Mouse (Mus musculus) skeletal muscle tissue, adult 2 months (tissue): Measurements from ENCODE around the gene Rev3l.
A peak's percentile ranks its signal among the peaks of the same experiment; 100 is the strongest.

Source experiments
- DNase-seq: peaks from one replicate; pipeline ENCODE4 v3.0.0-alpha.2; 2012; ENCODE audit warnings: low read depth, low spot score

Gene Rev3l

DNA sequence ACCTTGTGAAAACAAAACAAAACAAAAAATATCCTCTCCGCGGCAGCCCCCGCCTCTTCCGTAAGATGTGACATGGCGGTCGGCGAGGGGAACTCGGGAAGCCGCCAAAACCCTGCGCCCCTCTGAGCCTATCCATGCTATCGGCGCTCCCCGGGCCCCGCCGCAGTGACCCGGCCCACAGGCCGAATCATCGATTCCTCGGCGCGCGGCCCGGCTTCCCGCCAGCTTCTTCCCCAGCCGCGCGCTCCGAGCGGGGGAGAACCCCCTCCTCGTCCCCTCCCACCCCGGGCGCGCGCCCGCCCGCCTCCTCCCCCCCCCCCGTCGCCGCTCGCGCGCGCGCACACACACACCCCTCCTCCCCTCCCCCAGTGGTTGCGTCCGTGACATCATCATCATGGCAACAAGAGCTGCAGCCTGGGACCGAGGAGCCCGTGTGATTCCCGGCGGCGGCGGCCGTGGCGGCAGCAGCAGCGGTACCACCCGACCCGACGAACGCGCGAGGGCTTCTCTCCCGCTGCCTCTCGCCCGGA, at the start of gene Rev3l:
Gene Rev3l, plus strand, starts transcription at position 383 of the 530 bp plus-strand sequence.
- DNase-seq = peak; percentile 93

DNA sequence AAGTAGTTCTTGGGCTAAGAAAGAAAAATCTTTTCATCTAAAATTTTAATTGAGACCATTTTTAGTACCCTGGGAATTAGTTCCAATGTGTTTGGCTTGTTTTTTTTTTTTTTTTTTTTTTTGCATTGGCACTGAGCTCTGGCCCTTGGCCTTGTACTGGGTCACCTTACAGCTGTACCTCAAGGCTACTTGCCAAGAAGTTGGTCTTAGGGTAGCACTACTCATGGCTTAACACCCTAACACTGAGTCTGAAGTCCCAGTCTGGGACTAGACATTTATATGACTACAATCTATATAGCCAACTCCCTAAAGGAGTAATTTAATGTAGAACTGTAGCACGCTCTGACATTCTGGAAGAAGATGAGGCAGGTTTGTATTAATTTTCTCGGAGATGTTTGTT, 49.4 kb upstream of the Rev3l start:
- DNase-seq = peak; percentile 79

DNA sequence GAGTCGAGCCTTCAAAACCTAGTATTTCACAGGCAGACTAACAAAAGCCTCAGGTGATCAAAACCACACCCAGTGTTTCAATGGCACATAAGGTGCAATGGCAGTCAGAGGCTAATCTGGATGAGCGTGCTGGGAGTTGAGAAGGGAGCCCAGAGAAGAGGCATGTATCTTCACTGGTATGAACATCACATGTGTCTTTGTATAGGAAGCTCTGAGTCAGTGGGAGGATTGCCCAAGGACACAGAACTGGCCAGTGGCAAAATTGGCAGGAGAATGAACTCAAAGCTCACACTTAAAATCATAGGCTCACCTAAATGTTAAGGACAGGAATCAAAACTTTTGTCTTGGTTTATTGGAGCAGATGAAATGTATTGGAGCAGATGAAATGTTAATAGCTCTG, 48.4 kb upstream of the Rev3l start:
- no peak for DNase-seq

DNA sequence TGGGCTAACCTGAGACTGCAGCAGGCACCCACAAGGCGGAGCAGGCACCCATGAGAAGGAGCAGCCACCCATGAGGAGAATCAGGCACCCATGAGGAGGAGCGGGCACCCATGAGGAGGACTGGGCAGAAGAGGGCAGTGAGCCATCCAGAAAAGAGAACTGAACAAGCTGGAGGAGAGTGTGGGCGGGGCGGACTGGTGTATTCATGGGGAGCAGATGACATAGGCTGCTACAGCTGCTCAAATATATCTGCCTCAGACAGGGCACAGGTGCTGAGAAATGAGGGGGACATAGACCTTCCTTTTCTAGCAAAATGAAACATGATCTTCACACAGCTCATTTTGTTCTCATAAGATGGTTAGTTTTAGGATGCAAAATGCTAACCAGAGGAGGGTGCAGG, 45.1 kb upstream of the Rev3l start:
- no peak for DNase-seq

DNA sequence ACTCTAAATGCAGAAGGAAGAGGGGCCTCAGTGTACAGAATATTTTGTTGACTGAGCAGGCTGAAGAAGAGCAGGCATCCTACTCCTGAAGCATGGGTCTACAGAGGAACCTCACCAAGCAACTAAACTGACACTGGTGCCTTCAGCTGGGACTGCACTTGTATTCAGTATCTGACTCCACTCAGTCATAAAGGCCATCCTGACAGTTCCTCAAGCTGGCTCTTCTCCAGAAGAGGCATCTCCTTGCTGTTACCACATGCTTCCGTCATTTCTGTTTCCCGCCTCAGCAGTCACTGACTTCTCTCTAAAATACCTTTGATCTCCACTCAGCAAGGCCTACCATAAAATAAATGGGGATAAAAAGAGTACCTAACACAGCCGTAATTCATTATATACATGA, 44.1 kb upstream of the Rev3l start:
- DNase-seq = peak; percentile 39

DNA sequence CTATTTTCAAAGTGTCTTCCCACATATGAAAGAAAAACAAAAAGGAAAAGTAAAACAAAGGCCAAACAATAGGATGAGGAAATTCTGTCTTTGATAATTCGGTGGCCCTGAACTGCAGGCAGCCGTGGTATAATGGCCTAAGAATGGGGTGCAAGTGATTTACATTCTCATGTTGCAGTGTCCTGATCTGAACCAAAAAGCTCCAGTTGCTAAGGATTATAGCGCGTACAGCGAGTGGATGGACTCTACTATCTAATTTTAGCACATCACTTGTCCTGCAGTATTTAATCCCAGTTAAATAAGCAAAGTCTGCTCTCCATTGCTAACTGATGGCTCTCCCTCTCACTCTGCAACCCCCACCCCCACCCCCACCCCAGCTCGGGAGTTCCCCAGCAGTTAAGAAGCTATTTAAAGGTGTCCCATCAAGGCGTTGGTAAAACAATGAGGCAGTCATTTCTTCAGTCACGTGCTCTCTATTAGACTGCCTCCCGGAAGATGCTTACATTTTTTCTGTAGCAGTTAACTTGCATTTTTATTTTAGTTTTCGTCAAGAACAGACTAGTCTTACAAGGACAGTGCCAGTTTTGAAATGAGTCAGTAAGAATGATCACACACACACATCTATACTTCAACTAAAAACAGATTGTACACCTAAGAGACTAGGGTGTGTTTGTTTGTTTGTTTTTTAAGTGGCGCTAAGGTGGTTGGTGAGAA, 40.4 kb upstream of the Rev3l start:
- DNase-seq = peak; percentile 61

DNA sequence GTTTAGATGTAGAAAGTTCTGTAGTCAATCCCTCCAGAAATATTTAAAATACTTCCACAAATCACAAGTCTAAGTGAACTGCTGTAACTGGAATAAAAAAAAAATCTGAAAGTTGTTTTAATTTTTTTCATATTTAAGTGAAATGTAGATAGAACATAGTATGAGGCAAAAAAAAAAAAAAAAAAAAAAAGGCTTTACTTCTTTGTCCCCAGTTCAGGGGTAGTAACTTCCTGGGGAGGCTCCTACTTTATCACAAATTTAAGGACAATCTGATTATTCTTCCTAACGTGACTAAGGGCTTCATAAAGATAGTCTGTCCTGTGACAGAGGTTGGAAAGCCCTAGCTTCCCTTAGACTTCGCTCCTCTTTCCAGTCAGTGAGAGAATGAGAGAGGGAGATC, 39.8 kb upstream of the Rev3l start:
- no peak for DNase-seq

DNA sequence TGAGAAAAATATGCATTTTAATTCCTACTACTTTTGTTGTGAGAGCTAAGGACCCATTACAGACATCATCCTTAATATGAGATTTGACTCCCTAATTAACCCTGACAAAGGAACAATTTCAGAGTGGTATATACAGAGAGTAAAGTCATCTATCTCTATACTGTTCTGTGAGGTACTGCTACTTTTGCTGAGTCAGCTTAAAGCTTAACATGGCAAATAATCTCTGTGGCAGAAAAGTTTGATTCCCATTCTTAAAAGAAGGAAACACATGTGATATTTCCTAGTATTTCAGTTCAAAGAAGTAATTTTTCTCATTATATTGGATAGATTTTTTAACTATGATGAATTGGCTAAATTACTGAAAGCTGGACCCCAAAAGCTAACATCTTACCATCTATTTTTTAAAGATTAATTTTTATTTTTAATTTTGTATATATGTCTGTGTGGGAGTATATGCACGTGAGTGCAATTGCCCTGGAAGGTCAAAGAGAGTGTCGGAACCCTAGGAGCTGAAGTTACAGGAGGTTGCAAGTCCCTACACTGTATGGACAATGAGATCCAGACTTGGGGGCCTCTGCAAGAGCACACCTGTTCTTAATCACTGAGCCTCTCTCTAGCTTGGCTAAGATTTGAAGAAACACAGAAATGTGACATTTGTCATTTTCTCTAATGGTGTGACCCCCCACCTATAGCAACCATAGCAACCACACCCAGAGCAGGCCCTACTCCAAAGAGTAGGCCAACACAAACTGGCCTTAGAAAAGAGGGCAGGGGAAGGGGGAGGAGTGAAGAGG, 24.0 kb upstream of the Rev3l start:
- no peak for DNase-seq

DNA sequence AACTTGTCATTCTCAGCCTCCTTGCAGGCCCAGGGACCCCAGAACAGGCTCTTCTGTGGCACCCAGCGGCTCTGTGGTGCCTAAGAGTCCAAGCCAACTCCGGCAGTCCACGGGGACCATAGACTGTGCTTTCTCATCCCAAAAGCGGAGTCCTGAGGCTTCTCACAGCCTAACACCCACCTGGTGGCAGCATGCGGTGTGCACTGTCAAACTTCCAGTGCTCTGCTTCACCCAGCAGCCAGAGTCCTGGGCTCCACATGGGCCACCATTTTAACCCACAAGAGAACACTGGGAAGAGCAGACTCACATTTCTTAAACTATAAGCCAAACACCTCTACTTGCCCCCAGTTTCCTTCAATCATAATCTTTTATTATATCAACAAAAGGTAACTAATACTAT, 15.0 kb upstream of the Rev3l start:
- no peak for DNase-seq

DNA sequence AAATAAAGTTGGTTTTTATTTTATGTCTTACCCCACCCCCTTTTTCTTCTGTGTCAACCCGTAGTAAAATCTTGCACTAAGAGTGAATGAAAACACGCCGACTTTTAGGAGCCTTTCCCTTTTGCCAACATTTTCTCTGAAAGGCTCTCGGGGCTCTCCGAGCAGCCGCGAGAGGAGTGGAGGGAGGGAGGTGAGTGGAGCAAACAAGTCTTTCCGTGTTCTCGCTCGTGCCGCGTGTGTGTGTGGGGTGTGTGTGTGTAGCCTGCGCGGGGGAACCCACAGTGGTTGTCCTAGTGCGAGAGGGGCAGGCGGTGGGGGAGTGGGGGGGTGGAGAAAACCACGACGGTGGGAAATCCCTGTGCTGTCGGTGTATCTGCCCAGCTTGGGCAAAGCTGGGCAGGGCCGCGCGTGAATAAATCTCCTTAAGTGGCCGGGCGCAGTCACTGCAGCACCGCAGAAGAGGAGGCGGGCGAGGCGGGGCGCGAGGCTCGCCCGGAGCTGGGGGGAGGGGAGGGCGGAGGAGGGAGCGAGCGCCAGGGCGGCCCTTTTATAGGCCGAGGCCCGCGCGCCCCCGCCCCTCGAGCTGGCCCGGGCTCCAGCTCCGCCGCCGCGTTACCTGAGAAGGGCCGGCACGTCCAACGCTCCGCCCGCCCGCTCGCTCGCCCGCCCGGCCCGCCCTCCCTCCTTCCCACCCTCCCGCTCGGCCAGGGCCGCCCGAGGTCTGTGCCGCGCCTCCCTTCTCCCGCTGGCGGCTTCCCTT, 762 bp upstream of the Rev3l start:
- DNase-seq = peak; percentile 93

DNA sequence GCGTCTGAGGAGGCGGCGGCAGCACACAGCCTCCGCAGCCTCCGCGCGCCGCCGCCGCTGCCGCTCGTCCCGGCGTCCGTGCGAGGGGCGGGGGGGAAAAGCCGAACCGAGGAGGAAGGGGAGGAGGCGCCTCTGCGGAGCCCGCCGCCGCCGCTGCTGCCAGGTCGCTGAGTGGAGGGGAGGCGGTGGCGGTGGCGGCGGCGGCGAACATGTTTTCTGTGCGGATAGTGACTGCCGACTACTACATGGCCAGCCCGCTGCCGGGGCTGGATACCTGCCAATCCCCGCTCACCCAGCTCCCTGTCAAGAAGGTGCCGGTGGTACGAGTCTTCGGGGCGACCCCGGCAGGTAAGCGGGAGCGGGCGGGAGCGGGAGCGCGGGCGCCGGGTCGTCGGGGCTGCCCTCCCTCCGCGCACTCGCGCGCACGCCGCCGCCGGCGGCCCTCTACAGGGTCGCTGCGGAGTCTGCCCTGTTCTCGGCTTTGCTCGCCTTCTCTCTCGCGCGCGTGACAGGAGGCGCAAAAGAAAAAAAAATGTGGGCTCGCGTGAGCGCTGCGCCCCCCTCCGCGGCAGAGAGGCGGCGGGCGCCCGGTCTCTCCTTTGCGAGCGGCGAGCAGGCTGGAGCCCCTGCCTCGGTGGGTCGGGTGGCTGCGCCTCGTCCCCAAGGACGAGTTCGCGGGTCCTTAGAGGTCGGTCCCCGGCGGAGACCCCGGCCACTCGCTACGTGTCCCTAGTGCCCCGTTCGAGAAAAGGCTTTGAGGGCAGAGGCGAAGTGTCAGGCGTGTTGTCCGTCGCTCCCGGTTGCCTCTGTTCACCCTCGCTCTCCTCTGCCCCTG, 565 bp downstream of the Rev3l start:
- peak; percentile 72 for DNase-seq

DNA sequence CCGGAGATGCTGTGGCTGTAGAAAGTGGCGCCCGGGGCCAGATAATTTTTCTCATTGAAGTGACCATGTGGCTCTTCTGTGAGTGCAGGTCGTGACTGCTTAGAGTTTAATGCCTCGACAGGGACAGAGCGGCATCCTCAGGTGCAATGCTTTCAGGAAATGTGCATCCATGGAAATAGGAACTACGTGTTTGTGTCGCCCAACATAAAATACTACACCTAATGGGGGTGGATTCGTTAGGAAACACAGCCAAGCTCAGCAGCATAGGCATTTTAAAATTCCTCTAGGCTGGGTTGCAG, 1.1 kb downstream of the Rev3l start:
- DNase-seq = no peak

DNA sequence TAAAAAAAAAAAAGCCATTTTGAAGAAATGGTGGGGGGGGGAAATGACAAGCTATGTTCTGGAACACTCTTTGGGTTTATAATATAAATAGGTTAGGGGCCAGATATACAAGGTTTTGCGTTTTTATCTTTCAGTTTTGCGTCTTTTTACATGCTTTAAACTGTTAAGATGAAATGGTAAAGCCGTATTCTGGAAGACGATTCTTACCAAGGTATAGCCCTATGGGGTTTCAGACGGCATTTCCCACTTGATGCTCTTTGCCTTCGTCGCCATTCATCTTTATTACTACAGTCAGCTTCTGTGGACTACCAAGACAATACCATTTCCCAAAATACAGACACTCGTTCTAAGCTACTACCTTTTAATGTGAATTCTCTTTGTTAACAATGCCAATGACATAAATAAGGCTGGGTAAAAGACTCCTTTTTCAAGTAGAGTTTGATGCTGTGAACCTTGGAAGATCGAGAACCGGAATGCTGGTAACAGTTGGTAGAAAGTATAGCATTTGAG, 1.6 kb downstream of the Rev3l start:
- no peak for DNase-seq

DNA sequence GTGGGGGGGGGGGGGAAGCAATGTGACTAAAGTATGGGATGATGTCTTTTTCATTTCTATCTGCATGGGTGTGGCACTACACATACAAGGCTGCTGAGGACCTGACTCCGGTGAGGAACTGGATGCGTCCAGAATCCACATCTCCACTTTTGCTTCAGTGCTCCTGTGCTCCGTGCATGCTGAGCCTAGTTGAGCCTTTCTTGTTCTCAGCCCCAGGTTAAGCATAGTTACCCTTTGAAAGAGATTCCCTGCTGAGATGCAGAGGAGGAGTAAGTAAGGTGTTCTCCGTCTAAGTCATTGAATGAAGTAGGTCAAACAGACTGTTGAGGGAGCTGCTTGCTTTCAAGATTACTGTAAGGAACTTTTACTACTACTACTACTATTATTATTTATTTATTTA, 4.3 kb downstream of the Rev3l start:
- no peak for DNase-seq

DNA sequence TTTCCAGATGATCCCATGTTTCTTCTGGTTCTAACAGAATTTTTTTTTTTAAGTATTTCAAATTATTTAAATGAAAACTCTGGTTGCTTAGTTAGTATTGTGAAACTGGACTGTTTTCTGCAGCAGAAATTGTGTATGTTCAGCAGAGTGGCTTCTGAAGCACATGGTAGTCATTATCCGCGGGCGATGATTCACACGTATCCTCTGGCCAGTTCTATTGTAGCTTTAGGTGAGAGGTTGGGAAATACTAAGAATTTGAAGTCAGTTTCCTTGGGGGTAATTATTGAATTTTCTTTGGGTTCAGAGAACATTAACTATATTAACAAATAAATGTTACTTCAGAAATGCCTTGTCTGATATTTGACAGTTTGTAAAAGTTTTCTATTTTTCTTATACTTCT, 10.1 kb downstream of the Rev3l start:
- DNase-seq = no peak

DNA sequence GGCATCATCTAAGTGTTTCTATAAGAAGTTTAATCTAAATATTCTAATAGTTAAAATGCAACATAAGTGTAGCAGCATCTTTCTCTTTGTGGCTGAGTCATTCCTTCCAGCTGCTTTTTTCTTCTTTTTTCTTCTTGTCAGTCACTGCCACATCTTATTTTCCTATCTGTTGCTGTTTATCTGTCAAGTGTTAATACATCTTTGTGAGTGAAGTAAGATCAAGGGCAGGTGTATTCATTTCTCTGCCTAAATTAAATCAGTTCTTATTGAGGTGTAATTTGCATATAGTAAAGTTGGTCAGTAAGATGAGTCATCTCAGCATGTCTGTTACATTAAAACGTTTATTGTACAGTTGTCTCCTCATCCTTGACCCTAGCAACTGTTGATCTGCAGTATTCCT, 32.8 kb downstream of the Rev3l start:
- no peak for DNase-seq

DNA sequence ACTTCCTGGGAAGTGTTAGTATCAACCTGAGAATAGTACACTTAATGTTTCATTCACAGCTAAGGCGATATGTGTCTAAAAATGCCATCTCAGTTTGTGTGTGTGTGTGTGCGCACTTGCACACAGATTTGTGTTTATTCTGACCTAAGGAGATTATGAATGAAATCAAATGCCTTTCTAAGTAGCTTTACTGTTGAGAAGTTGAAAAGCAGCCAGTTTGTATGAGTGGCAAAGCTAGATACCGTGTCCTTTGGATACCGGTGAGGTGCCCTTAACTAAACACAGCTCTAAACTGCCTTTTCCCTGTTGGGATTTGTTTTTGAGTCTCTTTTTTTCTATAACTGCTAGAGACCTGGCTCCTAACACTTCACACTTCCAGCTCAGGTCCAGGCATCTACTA, 34.8 kb downstream of the Rev3l start:
- no peak for DNase-seq

DNA sequence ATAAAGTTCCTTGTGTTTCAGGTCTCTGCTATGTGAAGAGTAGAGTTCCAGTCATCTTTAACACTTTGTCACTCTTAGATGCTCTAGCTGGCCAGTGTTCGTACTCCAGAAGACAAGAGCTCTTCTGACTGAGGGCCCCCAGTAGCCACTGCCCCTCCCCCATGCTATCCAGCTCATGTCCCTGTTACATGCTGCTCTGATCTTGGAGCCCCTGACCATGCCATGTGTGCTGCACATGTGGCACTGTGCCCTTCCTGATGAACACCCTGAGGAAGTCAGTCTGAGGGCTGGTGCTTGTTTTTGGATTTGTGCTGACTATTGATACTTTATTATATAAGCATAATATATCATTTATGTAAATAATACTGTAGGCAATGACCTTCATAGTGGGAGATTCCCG, 40.3 kb downstream of the Rev3l start:
- DNase-seq = no peak

DNA sequence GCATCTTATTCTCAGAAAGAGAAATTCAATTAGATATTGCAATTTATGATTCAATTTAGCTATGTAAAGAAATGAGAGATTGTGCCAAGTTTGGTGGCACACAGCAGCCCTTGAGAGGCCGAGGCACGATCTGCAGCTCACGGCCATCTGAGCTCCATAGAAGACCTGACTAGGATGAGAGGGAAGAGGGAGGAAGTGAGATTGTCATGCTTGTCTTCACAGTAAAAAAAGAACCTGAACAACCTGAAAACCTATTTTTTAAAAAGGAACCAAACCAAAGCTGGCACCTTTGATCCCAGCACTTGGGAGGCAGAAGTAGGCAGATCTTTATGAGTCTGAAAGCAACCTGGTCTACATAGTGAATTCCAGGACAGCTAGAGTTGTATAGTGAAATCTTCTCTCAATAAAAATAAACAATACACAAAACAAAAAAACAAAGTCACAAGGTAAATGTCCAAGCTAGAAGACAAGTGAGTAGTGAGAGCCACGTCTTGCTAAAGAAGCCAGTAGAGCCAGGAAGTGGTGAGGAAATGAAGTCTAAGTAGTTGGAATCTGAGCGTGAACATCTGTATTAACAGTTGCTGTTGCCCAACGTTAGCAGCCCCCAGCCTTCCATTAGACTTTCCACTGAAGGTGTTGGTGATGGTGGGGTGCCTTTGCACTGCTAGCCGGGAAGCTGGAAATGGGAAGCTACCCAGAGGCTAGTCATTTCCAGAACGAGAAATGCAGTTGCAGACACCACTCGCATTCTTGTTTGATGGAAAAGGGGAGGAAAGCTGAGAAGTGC, 42.2 kb downstream of the Rev3l start:
- DNase-seq = no peak

DNA sequence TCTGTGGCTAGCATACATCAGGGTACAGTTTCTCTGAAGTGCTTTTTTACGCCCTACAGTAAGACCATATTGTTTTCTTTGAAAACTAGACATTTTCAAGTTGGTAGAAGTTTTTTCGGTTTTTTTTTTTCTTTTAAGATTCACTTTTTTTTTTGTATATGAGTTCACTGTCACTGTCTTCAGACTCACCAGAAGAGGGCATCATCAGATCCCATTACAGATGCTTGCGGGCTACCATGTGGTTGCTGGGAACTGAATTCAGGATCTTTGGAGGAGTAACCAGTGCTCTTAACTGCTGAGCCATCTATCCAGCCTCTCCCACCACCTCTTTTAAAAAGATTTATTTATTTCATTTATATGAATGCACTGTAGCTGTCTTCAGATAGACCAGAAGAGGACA, 45.0 kb downstream of the Rev3l start:
- DNase-seq = no peak

DNA sequence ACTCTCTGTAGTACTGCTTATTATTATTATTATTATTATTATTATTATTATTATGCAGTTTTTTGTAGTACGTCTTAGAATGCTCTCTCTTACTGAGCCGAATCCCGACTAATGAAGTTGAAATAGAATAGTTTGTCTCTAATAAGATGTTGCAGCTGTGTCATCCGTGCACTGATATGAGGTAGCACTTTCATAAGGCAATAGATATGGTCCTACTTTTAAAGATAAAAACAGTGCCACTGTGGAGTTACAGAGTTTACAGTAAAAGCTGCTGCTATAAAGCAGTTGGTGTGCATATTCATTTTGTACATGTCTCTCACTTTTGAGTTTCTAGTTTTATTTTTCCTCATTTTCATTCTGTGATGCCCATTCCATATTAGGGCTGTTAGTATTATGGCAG, 46.4 kb downstream of the Rev3l start:
- no peak for DNase-seq
